Mouse (Mus musculus): ENCODE data around the gene Calm1.

- TF ChIP-seq POLR2A (IDR thresholded peaks at IDR 0.05; ENCODE audit: low read depth, low read length) (peak; percentile 53), CTCF (IDR thresholded peaks at IDR 0.05; ENCODE audit: borderline replicate concordance, insufficient read depth, low read length) (no peak)
These were observed 12.1 kb upstream of the Calm1 start for GRCm38 (mm10) chr12:100187013-100187755.
